Mouse (Mus musculus): ENCODE data around the gene Rpl12. TPM values are rescaled to one million over a fixed set of nuclear protein-coding genes. Genes with fewer than 3 reads are reported as not detected.

The Rpl12 gene
- 147 and 152 TPM in 2 replicates for polyA plus RNA-seq (2014; fragmentation: Nextera tagmentation; extraction: Ambion mirVana)

GRCm38 (mm10) chr2:32961192-32961995 is at the start of gene Rpl12, which contains the start of gene Lrsam1:
Gene Rpl12, plus strand, starts transcription at chr2:32961559.
Gene Lrsam1, minus strand, starts transcription at chr2:32961614.
- 3% methylated on average over 52 of the region's 55 CpGs for WGBS
- peaks cover 19% of the 10 kb centered on the region for H3K4me1 ChIP-seq (ENCODE audit: control insufficient read depth, insufficient read depth, low read length)

GRCm38 (mm10) chr2:32911639-32912182 is 49.6 kb upstream of the Rpl12 start:
- no peak overlapping the region for H3K4me2 ChIP-seq (ENCODE audit: low read depth)
- H3K27me3 ChIP-seq (ENCODE audit: control insufficient read depth, insufficient read depth, low read length) = no peaks in the 10 kb centered on the region
- no peak overlapping the region for H3K27ac ChIP-seq (ENCODE audit: low read depth, low read length)
- ATAC-seq (ENCODE audit: insufficient read depth, low FRiP score, low TSS enrichment) (no peak), DNase-seq (ENCODE audit: low spot score) (no peak)
- no peaks in the 10 kb centered on the region for H3K9me3 ChIP-seq (ENCODE audit: control insufficient read depth, low read length)
- no peak overlapping the region for H3K9ac ChIP-seq (ENCODE audit: low read length)
- no peak overlapping the region for H3K4me3 ChIP-seq (ENCODE audit: low read depth, low read length)
- peaks cover 28% of the 10 kb centered on the region for H3K4me1 ChIP-seq (ENCODE audit: control insufficient read depth, insufficient read depth, low read length)
- no peaks in the 10 kb centered on the region; the same call in 1 of the 2 replicates for H3K36me3 ChIP-seq (ENCODE audit: control insufficient read depth, insufficient read depth, low read length)
- WGBS = 89% methylated on average over 7 of the region's 7 CpGs

More at GRCm38 (mm10) chr2:32961192-32961995, at the start of gene Rpl12, which contains the start of gene Lrsam1:
- peak within 1 kb of the TSS; percentile 82 for H3K27ac ChIP-seq (ENCODE audit: low read depth, low read length)
- ATAC-seq (ENCODE audit: insufficient read depth, low FRiP score, low TSS enrichment) = peak; percentile 88
- H3K9me3 ChIP-seq (ENCODE audit: control insufficient read depth, low read length) = no peaks in the 10 kb centered on the region
- peaks cover 8% of the 10 kb centered on the region for H3K36me3 ChIP-seq (ENCODE audit: control insufficient read depth, insufficient read depth, low read length)
- peak within 1 kb of the TSS; percentile 95 for H3K4me2 ChIP-seq (ENCODE audit: low read depth)
- peak within 1 kb of the TSS; percentile 95 for H3K4me3 ChIP-seq (ENCODE audit: low read depth, low read length)
- H3K27me3 ChIP-seq (ENCODE audit: control insufficient read depth, insufficient read depth, low read length) = no peaks in the 10 kb centered on the region
- peak; percentile 94 for DNase-seq (ENCODE audit: low spot score)
- H3K9ac ChIP-seq (ENCODE audit: low read length) = peak within 1 kb of the TSS; percentile 96

GRCm38 (mm10) chr2:32912210-32912804 is 49.1 kb upstream of the Rpl12 start:
- 32% methylated on average over 19 of the region's 19 CpGs for WGBS
- DNase-seq (ENCODE audit: low spot score) = peak; percentile 85
- no peak for ATAC-seq (ENCODE audit: insufficient read depth, low FRiP score, low TSS enrichment)

DNA sequence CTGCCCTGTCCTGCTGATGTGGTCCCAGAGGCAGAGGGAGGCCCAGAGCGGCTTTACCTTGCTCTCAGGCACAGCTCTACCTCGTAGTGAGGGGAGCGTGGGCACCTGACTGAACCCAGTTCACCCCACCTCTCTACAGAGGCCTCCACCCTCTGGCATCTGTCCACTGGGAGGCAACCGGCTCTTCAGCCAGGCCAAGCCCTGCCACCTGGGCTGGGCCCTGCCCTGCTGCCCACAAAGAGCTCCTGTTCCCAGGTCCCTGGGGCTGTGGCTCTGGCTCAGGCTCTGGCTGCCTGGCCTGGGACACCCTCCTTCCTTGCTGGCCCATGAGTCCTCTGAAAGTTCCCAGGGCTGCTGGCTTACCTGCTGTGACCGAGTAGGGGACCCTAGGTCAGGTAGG is 47.0 kb upstream of the Rpl12 start:
- WGBS = 77% methylated on average over 5 of the region's 5 CpGs
- no peak for DNase-seq (ENCODE audit: low spot score)
- ATAC-seq (ENCODE audit: insufficient read depth, low FRiP score, low TSS enrichment) = no peak
- H3K27me3 ChIP-seq (ENCODE audit: control insufficient read depth, insufficient read depth, low read length) = no peaks in the 10 kb centered on the region
- peaks cover 6% of the 10 kb centered on the region; the same call in 1 of the 2 replicates for H3K4me1 ChIP-seq (ENCODE audit: control insufficient read depth, insufficient read depth, low read length)
- H3K4me2 ChIP-seq (ENCODE audit: low read depth) = no peak overlapping the region
- H3K9me3 ChIP-seq (ENCODE audit: control insufficient read depth, low read length) = no peaks in the 10 kb centered on the region
- peak overlapping the region; percentile 32; the same call in 1 of the 2 replicates for H3K9ac ChIP-seq (ENCODE audit: low read length)
- peak overlapping the region; percentile 53; the same call in 1 of the 2 replicates for H3K27ac ChIP-seq (ENCODE audit: low read depth, low read length)
- H3K36me3 ChIP-seq (ENCODE audit: control insufficient read depth, insufficient read depth, low read length) = no peaks in the 10 kb centered on the region; the same call in 1 of the 2 replicates
- H3K4me3 ChIP-seq (ENCODE audit: low read depth, low read length) = no peak overlapping the region

More at GRCm38 (mm10) chr2:32912210-32912804, 49.1 kb upstream of the Rpl12 start:
- Histone ChIP-seq H3K9ac (ENCODE audit: low read length) (no peak overlapping the region), H3K4me2 (ENCODE audit: low read depth) (no peak overlapping the region), H3K27ac (ENCODE audit: low read depth, low read length) (no peak overlapping the region), H3K4me3 (ENCODE audit: low read depth, low read length) (no peak overlapping the region), H3K36me3 (ENCODE audit: control insufficient read depth, insufficient read depth, low read length) (no peaks in the 10 kb centered on the region; the same call in 1 of the 2 replicates), H3K4me1 (ENCODE audit: control insufficient read depth, insufficient read depth, low read length) (peaks cover 25% of the 10 kb centered on the region), H3K9me3 (ENCODE audit: control insufficient read depth, low read length) (no peaks in the 10 kb centered on the region), H3K27me3 (ENCODE audit: control insufficient read depth, insufficient read depth, low read length) (no peaks in the 10 kb centered on the region)

DNA sequence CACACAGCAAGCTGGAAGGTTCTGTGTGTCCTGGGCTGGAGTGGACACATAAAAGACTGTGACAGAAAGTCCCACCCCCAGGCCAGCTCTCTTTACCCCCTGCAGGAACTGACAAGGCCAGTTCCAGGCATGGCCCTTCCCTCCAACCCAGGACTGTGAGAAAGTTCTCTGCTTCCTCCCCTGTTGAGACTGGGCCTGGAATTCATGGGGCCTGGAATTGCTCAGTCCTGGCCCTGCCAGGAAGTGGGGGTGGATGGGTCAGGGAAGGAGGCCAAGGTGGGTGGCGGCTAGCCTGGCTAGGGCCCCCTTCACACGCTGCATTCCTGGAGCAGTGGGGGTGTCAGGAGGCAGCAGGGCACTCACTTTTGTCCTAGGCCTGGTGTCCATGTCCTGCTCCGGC is 46.5 kb upstream of the Rpl12 start:
- H3K4me3 ChIP-seq (ENCODE audit: low read depth, low read length) = no peak overlapping the region
- DNase-seq (ENCODE audit: low spot score) = no peak
- H3K27ac ChIP-seq (ENCODE audit: low read depth, low read length) = no peak overlapping the region; the same call in 1 of the 2 replicates
- no peak overlapping the region for H3K9ac ChIP-seq (ENCODE audit: low read length)
- ATAC-seq (ENCODE audit: insufficient read depth, low FRiP score, low TSS enrichment) = no peak
- H3K4me1 ChIP-seq (ENCODE audit: control insufficient read depth, insufficient read depth, low read length) = peaks cover 6% of the 10 kb centered on the region; the same call in 1 of the 2 replicates
- no peaks in the 10 kb centered on the region for H3K27me3 ChIP-seq (ENCODE audit: control insufficient read depth, insufficient read depth, low read length)
- no peak overlapping the region for H3K4me2 ChIP-seq (ENCODE audit: low read depth)
- 40% methylated on average over 3 of the region's 3 CpGs for WGBS
- H3K36me3 ChIP-seq (ENCODE audit: control insufficient read depth, insufficient read depth, low read length) = peaks cover 1% of the 10 kb centered on the region; the same call in 1 of the 2 replicates
- no peaks in the 10 kb centered on the region for H3K9me3 ChIP-seq (ENCODE audit: control insufficient read depth, low read length)

DNA sequence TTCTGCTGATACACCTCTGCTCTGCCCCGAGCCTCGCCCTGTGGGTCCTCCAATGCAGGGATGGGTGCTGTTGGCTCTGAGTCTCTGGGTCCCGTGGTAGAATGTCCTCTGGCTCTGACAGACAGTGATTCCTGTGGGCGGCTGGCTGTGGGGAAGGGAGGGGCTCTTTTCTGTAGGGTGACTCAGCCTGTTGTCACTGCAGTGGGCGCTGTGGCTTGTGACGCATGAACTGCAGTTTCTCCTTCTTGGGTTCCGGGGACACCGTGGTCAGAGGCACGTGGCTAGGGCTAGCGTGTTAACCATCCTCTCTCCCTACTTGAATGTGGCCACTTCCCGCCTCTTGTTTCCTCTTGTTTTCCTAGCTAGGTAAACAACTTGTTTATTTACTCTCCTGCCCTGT is 43.8 kb upstream of the Rpl12 start:
- Histone ChIP-seq H3K9ac (ENCODE audit: low read length) (no peak overlapping the region), H3K4me1 (ENCODE audit: control insufficient read depth, insufficient read depth, low read length) (peaks cover 6% of the 10 kb centered on the region; the same call in 1 of the 2 replicates), H3K9me3 (ENCODE audit: control insufficient read depth, low read length) (no peaks in the 10 kb centered on the region), H3K4me3 (ENCODE audit: low read depth, low read length) (no peak overlapping the region), H3K27me3 (ENCODE audit: control insufficient read depth, insufficient read depth, low read length) (no peaks in the 10 kb centered on the region), H3K4me2 (ENCODE audit: low read depth) (no peak overlapping the region), H3K36me3 (ENCODE audit: control insufficient read depth, insufficient read depth, low read length) (peaks cover 10% of the 10 kb centered on the region; the same call in 1 of the 2 replicates), H3K27ac (ENCODE audit: low read depth, low read length) (no peak overlapping the region)
- ATAC-seq (ENCODE audit: insufficient read depth, low FRiP score, low TSS enrichment) (no peak), DNase-seq (ENCODE audit: low spot score) (no peak)
- WGBS = 84% methylated on average over 11 of the region's 11 CpGs

DNA sequence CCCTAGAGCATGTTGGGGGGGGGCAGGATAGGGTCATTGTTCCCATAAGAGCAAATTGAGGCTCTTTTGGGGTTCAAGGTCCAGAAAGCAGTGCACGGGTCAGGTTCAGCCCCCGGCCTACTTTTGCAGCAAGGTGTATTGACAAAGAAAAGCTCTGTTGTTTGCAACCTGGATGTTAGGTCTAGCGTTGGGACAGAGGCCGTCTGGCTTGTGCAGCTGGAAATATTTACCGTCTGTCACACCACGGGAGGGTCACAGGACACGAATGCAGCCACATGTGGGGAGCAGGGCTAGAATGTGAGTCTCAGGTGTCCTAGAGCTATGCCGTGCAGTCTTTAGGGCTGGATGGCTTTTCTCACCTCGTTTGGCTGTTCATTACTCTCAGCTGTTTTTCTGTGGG is 43.0 kb upstream of the Rpl12 start:
- peaks cover 17% of the 10 kb centered on the region; the same call in 1 of the 2 replicates for H3K36me3 ChIP-seq (ENCODE audit: control insufficient read depth, insufficient read depth, low read length)

GRCm38 (mm10) chr2:32921235-32921634 is 40.1 kb upstream of the Rpl12 start:
- no peak overlapping the region for H3K9ac ChIP-seq (ENCODE audit: low read length)
- H3K4me1 ChIP-seq (ENCODE audit: control insufficient read depth, insufficient read depth, low read length) = no peaks in the 10 kb centered on the region
- ATAC-seq (ENCODE audit: insufficient read depth, low FRiP score, low TSS enrichment) (no peak), DNase-seq (ENCODE audit: low spot score) (no peak)
- no peak overlapping the region for H3K27ac ChIP-seq (ENCODE audit: low read depth, low read length)
- H3K4me3 ChIP-seq (ENCODE audit: low read depth, low read length) = no peak overlapping the region
- H3K27me3 ChIP-seq (ENCODE audit: control insufficient read depth, insufficient read depth, low read length) = no peaks in the 10 kb centered on the region
- H3K4me2 ChIP-seq (ENCODE audit: low read depth) = no peak overlapping the region
- no peaks in the 10 kb centered on the region for H3K9me3 ChIP-seq (ENCODE audit: control insufficient read depth, low read length)
- H3K36me3 ChIP-seq (ENCODE audit: control insufficient read depth, insufficient read depth, low read length) = peaks cover 17% of the 10 kb centered on the region; the same call in 1 of the 2 replicates
- 87% methylated on average over 7 of the region's 7 CpGs for WGBS

More for the DNA sequence above, 43.0 kb upstream of the Rpl12 start:
- Histone ChIP-seq H3K4me3 (ENCODE audit: low read depth, low read length) (no peak overlapping the region), H3K4me1 (ENCODE audit: control insufficient read depth, insufficient read depth, low read length) (peaks cover 6% of the 10 kb centered on the region; the same call in 1 of the 2 replicates), H3K27ac (ENCODE audit: low read depth, low read length) (no peak overlapping the region), H3K9me3 (ENCODE audit: control insufficient read depth, low read length) (no peaks in the 10 kb centered on the region), H3K4me2 (ENCODE audit: low read depth) (no peak overlapping the region), H3K27me3 (ENCODE audit: control insufficient read depth, insufficient read depth, low read length) (no peaks in the 10 kb centered on the region), H3K9ac (ENCODE audit: low read length) (no peak overlapping the region)
- ATAC-seq (ENCODE audit: insufficient read depth, low FRiP score, low TSS enrichment) (no peak), DNase-seq (ENCODE audit: low spot score) (no peak)
- 71% methylated on average over 9 of the region's 9 CpGs for WGBS

Data from neural tube, embryonic 11.5 days (tissue).